Mouse (Mus musculus): ENCODE measurements around the gene Vmn1r213.

Gene Vmn1r213

GRCm38 (mm10) chr13:23007356-23007755 lies at the start of gene Vmn1r213:
TSS of gene Vmn1r213 (plus strand) at chr13:23007656.
- DNase-seq (ENCODE audit: low spot score), result no peak

DNA sequence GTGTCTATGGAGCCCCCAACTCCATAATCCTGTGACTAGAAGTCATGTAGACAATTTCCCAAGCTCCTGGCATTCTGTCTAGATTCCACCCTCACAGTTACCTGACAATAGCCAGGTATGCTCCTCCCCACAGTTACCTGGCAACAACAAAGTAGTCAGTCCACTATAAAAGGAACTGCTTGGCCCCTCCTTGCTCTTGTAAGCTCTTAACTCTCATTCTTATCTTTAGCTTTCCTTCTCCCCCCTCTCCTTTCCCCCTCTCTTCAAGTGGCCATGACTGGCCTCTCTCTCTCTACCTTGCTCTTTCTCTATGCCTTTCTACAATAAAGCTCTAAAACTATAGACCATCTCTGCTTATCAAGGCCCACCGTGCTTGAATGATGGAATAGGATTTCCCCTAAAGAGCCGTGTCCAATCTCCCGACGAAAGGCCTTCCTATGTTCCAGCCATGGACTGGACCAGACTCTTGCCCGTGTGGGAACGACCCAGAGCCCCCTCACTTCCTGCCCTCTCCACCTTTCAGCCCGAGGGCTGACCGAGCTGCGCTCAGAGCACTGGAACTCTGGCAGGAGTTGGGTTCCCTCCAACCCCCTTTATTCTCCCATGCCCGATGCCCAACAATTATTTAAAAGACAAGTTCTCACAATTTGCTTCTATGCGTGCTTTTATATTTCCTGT lies 17.1 kb upstream of the Vmn1r213 start:
- no peak for DNase-seq (ENCODE audit: low spot score)

DNA sequence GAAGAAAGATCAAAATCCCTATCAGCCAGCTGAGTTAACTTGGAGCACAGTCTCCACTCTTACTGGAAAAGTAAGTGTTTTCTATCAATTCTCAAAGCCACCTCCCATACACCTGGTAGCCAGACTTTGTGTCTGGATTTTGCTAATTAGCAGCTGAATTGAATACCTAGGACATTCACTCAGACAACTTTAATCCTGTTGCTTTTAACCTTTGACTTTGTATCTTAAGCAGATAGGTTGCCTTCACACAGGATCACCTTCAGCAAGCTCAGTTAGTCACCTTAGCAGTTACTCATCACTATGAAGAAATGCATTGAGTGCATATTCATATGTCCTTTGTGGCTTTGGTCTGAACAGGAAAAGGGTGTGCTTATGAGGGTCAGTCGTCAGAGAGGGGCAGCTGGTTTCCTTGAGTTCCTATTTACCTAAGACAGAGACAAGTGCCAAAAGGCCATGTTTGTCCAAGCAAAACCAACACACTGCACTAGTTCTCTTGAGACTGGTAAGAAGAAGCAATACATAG lies 15.2 kb upstream of the Vmn1r213 start:
- DNase-seq (ENCODE audit: low spot score), result peak; percentile 2

DNA sequence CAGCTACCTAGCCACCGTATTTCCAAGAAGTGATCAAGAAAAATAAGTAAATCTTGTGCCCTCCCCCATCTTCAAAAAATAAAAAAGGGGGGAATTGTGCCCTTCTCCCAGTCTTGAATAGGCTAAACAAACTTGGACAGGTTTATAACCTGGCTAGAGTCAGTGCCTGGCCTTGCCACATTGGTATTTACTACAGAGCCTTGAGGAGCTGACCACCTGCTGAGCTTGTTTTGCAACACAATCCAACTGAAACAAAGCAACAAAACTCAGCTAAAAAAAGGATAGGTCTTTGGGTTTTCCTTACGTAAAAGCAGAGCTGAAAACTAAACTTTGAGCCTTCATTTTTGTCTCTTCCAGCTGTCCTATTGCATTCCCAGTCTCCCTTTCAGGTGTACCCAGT lies 14.7 kb upstream of the Vmn1r213 start:
- no peak for DNase-seq (ENCODE audit: low spot score)

GRCm38 (mm10) chr13:23018158-23018557 lies 10.7 kb downstream of the Vmn1r213 start:
- peak; percentile 0 for DNase-seq (ENCODE audit: low spot score)

DNA sequence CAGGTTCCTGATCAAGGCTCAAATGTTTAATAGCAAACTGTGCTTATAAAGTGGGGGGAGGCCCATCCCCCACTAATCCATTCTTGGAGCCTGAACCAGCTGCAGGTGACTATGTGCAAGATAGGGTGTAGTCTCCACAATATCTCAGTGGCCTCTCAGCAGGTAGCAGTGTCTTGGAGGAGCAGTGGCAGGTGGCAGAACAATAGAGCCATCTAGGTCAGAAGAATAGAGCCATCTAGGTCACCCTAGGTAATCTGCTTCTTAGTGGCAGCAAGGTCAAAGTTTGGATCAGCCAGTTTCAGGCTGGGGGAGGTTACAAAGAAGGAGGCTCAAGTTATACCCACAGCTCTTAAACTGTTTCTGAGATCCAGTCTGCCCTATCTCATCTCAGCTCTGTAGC lies 17.4 kb downstream of the Vmn1r213 start:
- no peak for DNase-seq (ENCODE audit: low spot score)

DNA sequence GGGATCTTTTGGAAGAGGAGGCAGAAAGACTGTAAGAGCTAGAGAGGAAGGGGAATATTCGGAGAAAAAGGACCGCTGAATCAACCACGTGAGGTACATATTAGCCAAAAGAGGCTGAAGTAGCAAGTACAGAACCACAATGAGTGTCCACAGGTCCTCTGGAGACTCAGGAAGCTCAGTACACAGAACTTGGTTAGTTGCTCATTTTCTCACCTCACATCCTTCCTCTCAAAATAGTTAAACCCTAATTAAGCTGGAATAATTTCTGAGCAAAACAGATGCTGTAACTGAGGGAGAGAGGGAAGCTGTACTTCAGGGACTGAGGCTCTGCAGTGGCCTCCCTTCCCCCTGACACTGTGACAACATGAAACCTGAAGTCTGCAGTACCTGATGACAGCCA lies 22.7 kb downstream of the Vmn1r213 start, which contains the start of gene Vmn1r214:
Gene Vmn1r214, plus strand, starts transcription at position 301 of the 400 bp plus-strand sequence.
- no peak for DNase-seq (ENCODE audit: low spot score)

- no peak for DNase-seq (ENCODE audit: low spot score)
These were observed 50.3 kb downstream of the Vmn1r213 start for GRCm38 (mm10) chr13:23057778-23058177.
